Mouse (Mus musculus) kidney, adult 2 months (tissue): ENCODE results near the gene Eif2ak4. TPM values are rescaled to one million over a fixed set of nuclear protein-coding genes. Genes with fewer than 3 reads are reported as not detected.
A peak's percentile ranks its signal among the peaks of the same experiment; 100 is the strongest.

Experiments
- DNase-seq: peaks from one replicate; pipeline ENCODE4 v3.0.0; 2021
- H3K27ac ChIP-seq: fragments of 200-500 bp; 2 replicates; pipeline ENCODE4 v1.5.1; 2012; ENCODE audit warnings: low read depth, low read length, control low read depth, inconsistent platforms; ENCODE audit not compliant: insufficient read depth
- H3K27me3 ChIP-seq: fragments of 200-500 bp; replicated peaks from 2 replicates; pipeline ENCODE4 v1.6.1; 2012; ENCODE audit warnings: mild to moderate bottlenecking, moderate library complexity, low read length, inconsistent platforms; ENCODE audit not compliant: control insufficient read depth, insufficient read depth
- H3K36me3 ChIP-seq: fragments of 200-500 bp; 2 replicates; pipeline ENCODE4 v1.6.1; 2012; ENCODE audit warnings: mild to moderate bottlenecking, moderate library complexity, low read length, inconsistent platforms; ENCODE audit not compliant: control insufficient read depth, insufficient read depth
- H3K4me1 ChIP-seq: fragments of 200-500 bp; 2 replicates; pipeline ENCODE4 v1.6.1; 2011; ENCODE audit warnings: low read length; ENCODE audit not compliant: control insufficient read depth, insufficient read depth
- H3K4me3 ChIP-seq: fragments of 200-500 bp; 2 replicates; pipeline ENCODE4 v1.5.1; 2011; ENCODE audit warnings: mild to moderate bottlenecking, low read depth, low read length, control low read depth; ENCODE audit not compliant: insufficient read depth
- CTCF ChIP-seq: fragments of 200-500 bp; conservative IDR thresholded peaks from 2 replicates; pipeline ENCODE4 v1.5.1; 2011; ENCODE audit warnings: low read depth, mild to moderate bottlenecking, control low read depth, low read length, moderate library complexity, mixed read lengths; ENCODE audit not compliant: insufficient read depth, insufficient read length
- POLR2A ChIP-seq: fragments of 200-500 bp; IDR thresholded peaks from one replicate; pipeline ENCODE4 v1.6.1; 2011; ENCODE audit warnings: low read depth, low read length, control low read depth
- WGBS: fragments of 180-500 bp; shearing (Covaris S2); methylation state at CpG from one replicate; pipeline ENCODE4 v1.1.7; 2018; 5-methylcytosine and 5-hydroxymethylcytosine counted together
- polyA plus RNA-seq: library from polyadenylated mRNA; depleted of rRNA; stranded (reverse); fragments of >200 nt; gene quantifications from 2 replicates; pipeline ENCODE4 v1.2.3, GENCODE M21; 2012; rRNA removed

Eif2ak4 gene
- polyA plus RNA-seq = 8.3 and 9.2 TPM in 2 replicates

DNA sequence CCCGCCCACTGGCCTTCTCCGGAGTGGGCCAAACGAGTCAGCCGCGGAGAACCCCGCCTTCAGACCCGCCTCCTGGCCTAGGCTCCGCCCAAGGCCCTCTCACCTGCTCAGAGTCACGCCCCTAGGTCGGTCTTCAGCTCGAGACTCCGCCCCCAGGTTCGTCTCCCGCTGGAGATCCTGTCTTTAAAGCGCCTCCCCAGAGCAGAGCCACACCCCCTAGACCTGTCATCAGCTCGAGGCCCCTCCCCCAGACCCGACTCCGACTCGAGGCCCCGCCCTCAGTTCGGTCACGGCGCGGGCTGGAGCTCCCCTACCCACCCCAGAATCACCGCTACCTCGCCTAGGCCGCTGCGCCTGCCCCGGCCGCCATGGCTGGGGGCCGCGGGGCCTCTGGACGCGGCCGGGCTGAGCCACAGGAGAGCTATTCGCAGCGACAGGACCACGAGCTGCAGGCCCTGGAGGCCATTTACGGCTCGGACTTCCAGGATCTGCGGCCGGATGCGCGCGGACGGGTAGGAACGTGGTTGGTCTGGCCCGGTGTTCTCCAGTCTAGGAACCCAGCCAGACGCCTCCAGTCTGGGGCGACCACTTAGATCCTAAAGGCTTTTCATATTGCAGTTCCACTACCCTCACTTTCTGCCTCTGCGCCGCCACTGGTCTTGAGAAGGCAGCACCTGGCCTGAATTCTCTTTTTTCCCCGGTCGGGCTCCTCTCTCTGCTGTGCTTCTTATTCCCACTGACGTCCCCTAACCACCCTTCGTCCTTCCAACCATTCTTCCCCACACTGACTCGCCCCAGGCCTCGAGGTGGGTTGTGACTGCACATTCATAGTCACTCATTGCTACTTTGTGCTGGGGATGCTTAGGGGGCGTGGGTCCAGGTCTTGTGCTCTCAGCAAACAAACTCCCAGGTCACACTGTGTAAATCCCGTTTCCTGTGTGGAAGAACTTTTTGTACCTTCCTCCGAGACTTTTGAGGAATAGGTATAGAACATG is at the start of gene Eif2ak4:
Gene Eif2ak4, plus strand, starts transcription at position 278 of the 995 bp plus-strand sequence.
- WGBS = under 1% methylated on average over 61 of the region's 61 CpGs
- Histone ChIP-seq H3K27me3 (peaks cover 1% of the 10 kb centered on the region; the same call in 1 of the 2 replicates), H3K4me1 (no peaks in the 10 kb centered on the region; the same call in 1 of the 2 replicates), H3K36me3 (no peaks in the 10 kb centered on the region), H3K27ac (peak within 1 kb of the TSS; percentile 72), H3K4me3 (peak within 1 kb of the TSS; percentile 87)
- TF ChIP-seq CTCF = no peak
- TF ChIP-seq POLR2A = no peak
- DNase-seq = peak; percentile 100

DNA sequence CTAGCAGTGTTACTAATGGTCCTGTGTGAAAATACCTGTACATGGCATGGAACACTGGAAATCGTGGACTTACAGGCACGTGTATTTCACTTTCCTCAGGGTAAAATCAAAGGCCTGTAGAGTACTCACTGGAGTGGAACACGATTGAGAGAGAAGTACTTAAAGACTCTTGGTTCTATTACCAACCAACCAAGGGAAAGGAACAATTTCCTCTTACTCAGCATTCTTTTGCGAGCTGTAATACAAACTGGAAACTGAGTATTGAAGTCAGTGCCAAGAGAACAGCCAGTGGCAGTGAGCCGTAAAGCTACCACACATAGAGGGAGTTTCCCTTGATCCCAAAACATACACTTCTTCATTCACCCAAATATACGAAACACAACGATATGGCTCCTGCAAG is 47.1 kb upstream of the Eif2ak4 start:
- no peak for DNase-seq
- H3K4me3 ChIP-seq = no peak overlapping the region
- TF ChIP-seq POLR2A (no peak), CTCF (no peak)
- H3K27me3 ChIP-seq = no peaks in the 10 kb centered on the region
- no peak overlapping the region for H3K27ac ChIP-seq
- 37% methylated on average over 7 of the region's 7 CpGs for WGBS
- H3K4me1 ChIP-seq = no peaks in the 10 kb centered on the region
- H3K36me3 ChIP-seq = no peaks in the 10 kb centered on the region

DNA sequence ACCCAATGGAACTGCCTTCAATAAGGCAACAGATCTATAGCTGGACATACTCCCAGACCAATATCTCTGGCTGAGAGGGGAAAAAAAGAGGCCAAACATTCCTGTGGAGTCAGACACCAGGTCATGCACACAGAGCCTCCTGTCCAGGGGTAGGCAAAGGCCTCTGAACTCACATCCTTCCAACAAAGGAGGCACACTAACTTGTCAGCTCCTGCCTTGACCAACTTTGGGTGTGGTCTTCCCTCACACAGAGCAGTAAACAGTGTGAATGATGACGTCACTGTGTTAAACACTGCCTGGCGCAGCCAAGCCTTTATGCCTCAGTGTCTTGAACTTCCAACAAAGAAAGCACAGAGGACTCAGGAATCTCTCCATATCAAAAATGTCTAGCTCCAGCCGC is 44.5 kb upstream of the Eif2ak4 start:
- TF ChIP-seq CTCF = no peak
- no peak for TF ChIP-seq POLR2A

DNA sequence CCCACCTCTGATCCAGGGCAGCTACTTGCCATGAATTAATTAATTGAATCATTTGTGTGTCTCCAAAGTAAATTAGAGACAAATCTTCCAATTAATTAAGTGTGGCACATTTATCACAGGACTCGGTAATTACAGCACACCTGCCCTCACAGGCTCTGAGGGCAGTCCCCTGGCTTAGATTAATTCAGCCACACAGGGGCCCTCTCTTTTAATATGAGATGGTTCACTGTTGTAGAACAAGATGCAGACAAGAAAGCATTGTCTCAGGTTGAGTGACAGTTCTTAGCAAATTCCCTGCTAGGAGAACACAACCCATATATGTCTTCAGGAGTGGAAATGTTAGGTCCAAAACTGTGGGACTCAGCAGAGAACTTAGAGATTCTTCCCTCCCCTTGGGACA is 42.9 kb upstream of the Eif2ak4 start:
- TF ChIP-seq CTCF = no peak
- TF ChIP-seq POLR2A = no peak
- WGBS = 60% methylated on average over 1 of the region's 1 CpGs
- Histone ChIP-seq H3K27ac (no peak overlapping the region), H3K36me3 (no peaks in the 10 kb centered on the region), H3K4me1 (no peaks in the 10 kb centered on the region), H3K4me3 (no peak overlapping the region), H3K27me3 (no peaks in the 10 kb centered on the region)
- no peak for DNase-seq

More for the DNA sequence above, 44.5 kb upstream of the Eif2ak4 start:
- Histone ChIP-seq H3K36me3 (no peaks in the 10 kb centered on the region), H3K27me3 (no peaks in the 10 kb centered on the region), H3K4me1 (no peaks in the 10 kb centered on the region), H3K27ac (no peak overlapping the region), H3K4me3 (no peak overlapping the region)
- no peak for DNase-seq
- WGBS = 78% methylated on average over 3 of the region's 3 CpGs

DNA sequence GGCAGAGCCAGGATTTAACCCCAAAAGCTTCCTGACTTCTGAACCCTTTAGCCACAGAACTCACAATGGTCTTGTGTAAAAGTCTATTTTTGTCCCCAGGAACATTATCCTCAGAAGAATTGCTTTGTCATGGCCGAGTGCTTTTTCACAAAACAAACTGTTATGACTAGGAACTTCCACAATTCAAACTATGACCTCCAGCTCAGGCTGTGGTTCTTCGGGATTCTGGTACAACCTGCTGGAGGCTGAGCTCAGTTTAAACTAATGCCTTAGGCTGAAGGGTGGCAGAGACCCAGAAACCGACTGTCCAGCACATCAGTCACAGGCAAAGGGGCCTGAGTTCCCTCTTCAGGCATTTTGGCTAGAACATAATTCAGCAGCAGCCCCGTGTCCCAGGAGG is 34.9 kb upstream of the Eif2ak4 start:
- TF ChIP-seq CTCF (no peak), POLR2A (no peak)
- WGBS = 22% methylated on average over 4 of the region's 4 CpGs
- H3K27me3 ChIP-seq = no peaks in the 10 kb centered on the region
- H3K4me3 ChIP-seq = no peak overlapping the region
- H3K36me3 ChIP-seq = no peaks in the 10 kb centered on the region
- no peaks in the 10 kb centered on the region for H3K4me1 ChIP-seq
- peak overlapping the region; percentile 45 for H3K27ac ChIP-seq
- peak; percentile 60 for DNase-seq

DNA sequence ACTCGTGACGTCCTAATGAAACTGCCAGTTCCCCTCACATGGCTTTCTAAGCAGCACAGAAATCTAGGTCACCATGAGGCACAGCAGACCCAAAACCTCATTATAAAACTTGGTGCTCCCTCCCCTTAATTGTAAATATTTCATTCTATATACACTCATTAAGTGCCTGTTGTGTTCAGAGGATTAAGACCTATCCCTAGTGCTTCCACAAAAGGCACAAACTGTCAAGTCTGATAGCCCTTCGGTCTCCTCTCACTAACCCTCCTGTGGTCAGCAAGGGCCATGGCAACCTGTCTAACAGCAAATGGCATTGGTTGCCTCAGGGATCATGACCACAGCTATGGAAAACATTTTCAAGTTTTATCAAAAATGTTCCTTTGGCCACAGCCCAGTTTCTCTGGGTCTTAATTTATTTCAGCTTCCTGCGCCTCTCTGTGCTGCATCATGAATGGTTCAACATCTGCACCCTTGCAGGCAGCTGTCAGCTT is 34.5 kb upstream of the Eif2ak4 start:
- WGBS = 68% methylated on average over 4 of the region's 4 CpGs
- TF ChIP-seq POLR2A (no peak), CTCF (no peak)
- peak; percentile 54 for DNase-seq
- peak overlapping the region; percentile 45; the same call in 1 of the 2 replicates for H3K27ac ChIP-seq
- no peaks in the 10 kb centered on the region for H3K36me3 ChIP-seq
- H3K4me1 ChIP-seq = no peaks in the 10 kb centered on the region
- H3K4me3 ChIP-seq = no peak overlapping the region
- H3K27me3 ChIP-seq = no peaks in the 10 kb centered on the region

DNA sequence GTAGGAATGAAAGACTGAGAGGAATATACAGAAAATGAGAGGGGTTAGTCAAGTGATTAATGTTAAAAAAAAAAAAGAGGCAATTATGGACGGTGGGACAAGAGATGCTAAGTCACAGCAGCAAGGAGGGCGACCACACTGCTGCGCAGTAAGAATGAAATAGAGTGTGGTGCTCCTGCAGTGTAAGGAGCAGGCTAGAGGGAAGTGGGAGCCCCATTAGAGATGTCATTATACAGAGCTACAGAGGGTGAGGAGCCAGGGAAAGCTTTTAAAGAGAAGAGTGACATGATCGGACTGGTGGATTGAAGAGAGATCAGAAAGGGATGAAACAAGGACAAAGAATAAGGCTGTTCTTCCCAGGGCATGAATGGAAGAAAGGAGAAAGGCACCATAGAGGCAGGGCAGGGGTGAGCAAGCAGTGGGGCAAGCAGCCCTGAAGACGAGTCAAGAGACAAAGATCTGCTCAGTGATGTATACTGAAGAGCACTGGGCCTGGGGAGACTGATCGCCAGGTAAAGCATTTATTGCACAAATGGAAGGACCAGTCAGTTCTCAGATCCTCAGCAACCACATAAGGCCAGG is 33.2 kb upstream of the Eif2ak4 start:
- no peaks in the 10 kb centered on the region for H3K36me3 ChIP-seq
- TF ChIP-seq POLR2A = no peak
- no peak for TF ChIP-seq CTCF
- H3K4me1 ChIP-seq = no peaks in the 10 kb centered on the region
- H3K27ac ChIP-seq = no peak overlapping the region
- no peak overlapping the region for H3K4me3 ChIP-seq
- WGBS = 87% methylated on average over 6 of the region's 6 CpGs
- DNase-seq = no peak
- H3K27me3 ChIP-seq = no peaks in the 10 kb centered on the region
